Mouse (Mus musculus): ENCODE measurements at regions not wholly inside any gene's neighbourhood (a gene's known extent, or its start where the extent isn't known, plus 50 kb on each side); places are given as distances from the start of the nearest gene placed in this dataset.

DNA sequence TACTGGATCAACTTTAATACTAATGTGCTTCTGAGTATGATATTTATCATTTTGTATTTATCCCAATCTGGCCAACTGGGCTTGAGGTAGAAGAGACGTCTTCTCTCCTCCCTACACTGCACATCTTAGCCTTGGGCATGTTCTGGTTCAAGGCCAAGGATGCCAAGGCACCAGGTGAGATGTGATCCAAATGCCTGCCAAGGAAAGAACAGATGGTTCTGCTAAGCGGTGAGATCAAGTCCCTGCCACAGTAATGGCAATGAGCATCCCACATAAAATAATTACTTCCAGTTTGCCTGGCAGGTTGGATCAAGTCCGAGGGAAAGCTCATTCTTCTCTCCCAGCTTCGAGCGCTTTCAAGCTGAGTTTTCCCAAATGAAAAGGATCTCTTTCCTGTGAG lies 196.7 kb downstream of the Tox3 start:
- 53% methylated on average over 5 of the region's 5 CpGs for WGBS (ENCODE audit: insufficient replicate concordance)
- ATAC-seq (ENCODE audit: insufficient read depth) = no peak
- Histone ChIP-seq H3K36me3 (replicated peaks; ENCODE audit: control insufficient read depth, insufficient read depth, low read depth) (no peaks in the 10 kb centered on the region), H3K27me3 (ENCODE audit: control insufficient read depth, insufficient read depth, low read length) (no peaks in the 10 kb centered on the region), H3K4me2 (ENCODE audit: low read depth) (no peak overlapping the region), H3K9me3 (ENCODE audit: control insufficient read depth, low read length) (no peaks in the 10 kb centered on the region), H3K27ac (no peak overlapping the region), H3K4me1 (replicated peaks; ENCODE audit: control insufficient read depth in 2 of 2, insufficient read depth in 2 of 2, low read length in 1 of 2) (no peaks in the 10 kb centered on the region), H3K4me3 (ENCODE audit: insufficient read depth in 1 of 2, low read depth in 2 of 2, low read length in 2 of 2) (no peak overlapping the region), H3K9ac (replicated peaks) (no peak overlapping the region)
- no peak for DNase-seq (ENCODE audit: low read depth in 3 of 3, low spot score in 3 of 3)
- TF ChIP-seq EP300 (IDR thresholded peaks at IDR 0.05; ENCODE audit: low read depth) = no peak

DNA sequence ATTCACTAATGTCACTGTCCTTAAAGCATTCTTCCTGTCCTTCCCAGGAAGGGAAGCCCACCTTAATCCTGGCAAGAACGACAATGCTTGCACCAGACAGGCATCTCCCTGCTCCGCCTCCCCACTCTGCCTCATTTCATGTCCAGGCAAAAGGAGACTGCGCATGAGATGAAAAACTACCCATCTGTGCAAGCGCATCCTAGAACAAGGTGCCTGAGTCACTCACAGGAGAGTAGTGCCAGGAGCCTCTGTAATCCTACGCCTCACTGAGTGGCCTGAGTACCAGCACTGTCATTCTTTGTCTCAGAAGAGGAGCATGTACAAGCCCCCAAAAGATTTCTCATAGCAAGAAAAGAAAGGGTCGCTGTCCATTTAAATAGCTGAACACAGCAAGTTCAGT lies 198.2 kb downstream of the Tox3 start:
- WGBS (ENCODE audit: insufficient replicate concordance) = 67% methylated on average over 6 of the region's 6 CpGs
- H3K9me3 ChIP-seq (ENCODE audit: control insufficient read depth, low read length) = no peaks in the 10 kb centered on the region
- H3K27me3 ChIP-seq (ENCODE audit: control insufficient read depth, insufficient read depth, low read length) = no peaks in the 10 kb centered on the region
- no peak overlapping the region for H3K9ac ChIP-seq (replicated peaks)
- ATAC-seq (ENCODE audit: insufficient read depth) (no peak), DNase-seq (ENCODE audit: low read depth in 3 of 3, low spot score in 3 of 3) (no peak)
- H3K27ac ChIP-seq = no peak overlapping the region
- H3K4me1 ChIP-seq (replicated peaks; ENCODE audit: control insufficient read depth in 2 of 2, insufficient read depth in 2 of 2, low read length in 1 of 2) = no peaks in the 10 kb centered on the region
- H3K36me3 ChIP-seq (replicated peaks; ENCODE audit: control insufficient read depth, insufficient read depth, low read depth) = no peaks in the 10 kb centered on the region
- TF ChIP-seq CTCF (IDR thresholded peaks at IDR 0.05; ENCODE audit: low read depth) = no peak
- TF ChIP-seq EP300 (IDR thresholded peaks at IDR 0.05; ENCODE audit: low read depth) = no peak
- H3K4me3 ChIP-seq (ENCODE audit: insufficient read depth in 1 of 2, low read depth in 2 of 2, low read length in 2 of 2) = no peak overlapping the region
- no peak overlapping the region for H3K4me2 ChIP-seq (ENCODE audit: low read depth)

- no peak for TF ChIP-seq EP300 (IDR thresholded peaks at IDR 0.05; ENCODE audit: low read depth)
- no peak for TF ChIP-seq CTCF (IDR thresholded peaks at IDR 0.05; ENCODE audit: low read depth)
- Histone ChIP-seq H3K9ac (replicated peaks) (no peak overlapping the region), H3K36me3 (replicated peaks; ENCODE audit: control insufficient read depth, insufficient read depth, low read depth) (no peaks in the 10 kb centered on the region), H3K27ac (no peak overlapping the region), H3K4me1 (replicated peaks; ENCODE audit: control insufficient read depth in 2 of 2, insufficient read depth in 2 of 2, low read length in 1 of 2) (no peaks in the 10 kb centered on the region), H3K27me3 (ENCODE audit: control insufficient read depth, insufficient read depth, low read length) (no peaks in the 10 kb centered on the region), H3K9me3 (ENCODE audit: control insufficient read depth, low read length) (no peaks in the 10 kb centered on the region), H3K4me2 (ENCODE audit: low read depth) (no peak overlapping the region), H3K4me3 (ENCODE audit: insufficient read depth in 1 of 2, low read depth in 2 of 2, low read length in 2 of 2) (no peak overlapping the region)
- WGBS (ENCODE audit: insufficient replicate concordance) = 52% methylated on average over 5 of the region's 5 CpGs
- ATAC-seq (ENCODE audit: insufficient read depth) (no peak), DNase-seq (ENCODE audit: low read depth in 3 of 3, low spot score in 3 of 3) (no peak)
These were observed 213.5 kb downstream of the Tox3 start for GRCm38 (mm10) chr8:90134626-90135025.

GRCm38 (mm10) chr8:90130704-90131267 lies 217.4 kb downstream of the Tox3 start:
- DNase-seq (ENCODE audit: low read depth in 3 of 3, low spot score in 3 of 3) (no peak), ATAC-seq (ENCODE audit: insufficient read depth) (no peak)
- H3K4me2 ChIP-seq (ENCODE audit: low read depth) = no peak overlapping the region
- TF ChIP-seq EP300 (IDR thresholded peaks at IDR 0.05; ENCODE audit: low read depth) (no peak), CTCF (IDR thresholded peaks at IDR 0.05; ENCODE audit: low read depth) (no peak)
- H3K27ac ChIP-seq = no peak overlapping the region
- no peaks in the 10 kb centered on the region for H3K27me3 ChIP-seq (ENCODE audit: control insufficient read depth, insufficient read depth, low read length)
- no peak overlapping the region for H3K9ac ChIP-seq (replicated peaks)
- no peaks in the 10 kb centered on the region for H3K9me3 ChIP-seq (ENCODE audit: control insufficient read depth, low read length)
- 75% methylated on average over 5 of the region's 5 CpGs for WGBS (ENCODE audit: insufficient replicate concordance)
- H3K4me1 ChIP-seq (replicated peaks; ENCODE audit: control insufficient read depth in 2 of 2, insufficient read depth in 2 of 2, low read length in 1 of 2) = no peaks in the 10 kb centered on the region
- H3K36me3 ChIP-seq (replicated peaks; ENCODE audit: control insufficient read depth, insufficient read depth, low read depth) = no peaks in the 10 kb centered on the region
- H3K4me3 ChIP-seq (ENCODE audit: insufficient read depth in 1 of 2, low read depth in 2 of 2, low read length in 2 of 2) = no peak overlapping the region

GRCm38 (mm10) chr8:90125426-90125825 lies 222.7 kb downstream of the Tox3 start:
- H3K9ac ChIP-seq (replicated peaks) = no peak overlapping the region
- WGBS (ENCODE audit: insufficient replicate concordance) = 41% methylated on average over 1 of the region's 1 CpGs
- H3K9me3 ChIP-seq (ENCODE audit: control insufficient read depth, low read length) = no peaks in the 10 kb centered on the region
- no peak for TF ChIP-seq CTCF (IDR thresholded peaks at IDR 0.05; ENCODE audit: low read depth)
- TF ChIP-seq EP300 (IDR thresholded peaks at IDR 0.05; ENCODE audit: low read depth) = no peak
- no peak overlapping the region for H3K27ac ChIP-seq
- DNase-seq (ENCODE audit: low read depth in 3 of 3, low spot score in 3 of 3) (no peak), ATAC-seq (ENCODE audit: insufficient read depth) (no peak)
- no peaks in the 10 kb centered on the region for H3K36me3 ChIP-seq (replicated peaks; ENCODE audit: control insufficient read depth, insufficient read depth, low read depth)
- H3K4me3 ChIP-seq (ENCODE audit: insufficient read depth in 1 of 2, low read depth in 2 of 2, low read length in 2 of 2) = no peak overlapping the region
- H3K27me3 ChIP-seq (ENCODE audit: control insufficient read depth, insufficient read depth, low read length) = no peaks in the 10 kb centered on the region
- no peaks in the 10 kb centered on the region for H3K4me1 ChIP-seq (replicated peaks; ENCODE audit: control insufficient read depth in 2 of 2, insufficient read depth in 2 of 2, low read length in 1 of 2)
- no peak overlapping the region for H3K4me2 ChIP-seq (ENCODE audit: low read depth)
